Mouse (Mus musculus): ENCODE results near the gene Lin54.

The Lin54 gene

GRCm38 (mm10) chr5:100418861-100419260 is 81.6 kb downstream of the Lin54 start:
- DNase-seq (ENCODE audit: low spot score in 2 of 2), result no peak

DNA sequence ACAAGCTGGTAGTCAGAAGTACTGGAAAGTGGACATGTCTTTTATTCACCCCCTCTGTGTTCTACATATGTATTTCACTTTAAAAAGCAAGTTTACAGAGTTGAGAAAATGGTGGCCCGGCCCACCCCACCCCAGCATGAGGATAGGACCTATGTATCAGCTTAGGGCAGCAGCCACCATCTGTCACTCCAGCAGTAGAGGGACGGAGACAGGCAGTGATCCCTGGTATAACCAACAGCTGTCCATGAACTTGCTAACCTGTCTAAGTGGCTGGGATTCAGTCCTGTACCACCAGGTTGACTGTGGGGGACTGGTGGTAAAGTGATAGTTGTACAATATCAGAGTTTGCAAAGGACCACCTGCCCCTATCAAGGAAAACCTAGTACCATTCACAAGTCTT is 82.4 kb downstream of the Lin54 start:
- no peak for DNase-seq (ENCODE audit: low spot score in 2 of 2)

DNA sequence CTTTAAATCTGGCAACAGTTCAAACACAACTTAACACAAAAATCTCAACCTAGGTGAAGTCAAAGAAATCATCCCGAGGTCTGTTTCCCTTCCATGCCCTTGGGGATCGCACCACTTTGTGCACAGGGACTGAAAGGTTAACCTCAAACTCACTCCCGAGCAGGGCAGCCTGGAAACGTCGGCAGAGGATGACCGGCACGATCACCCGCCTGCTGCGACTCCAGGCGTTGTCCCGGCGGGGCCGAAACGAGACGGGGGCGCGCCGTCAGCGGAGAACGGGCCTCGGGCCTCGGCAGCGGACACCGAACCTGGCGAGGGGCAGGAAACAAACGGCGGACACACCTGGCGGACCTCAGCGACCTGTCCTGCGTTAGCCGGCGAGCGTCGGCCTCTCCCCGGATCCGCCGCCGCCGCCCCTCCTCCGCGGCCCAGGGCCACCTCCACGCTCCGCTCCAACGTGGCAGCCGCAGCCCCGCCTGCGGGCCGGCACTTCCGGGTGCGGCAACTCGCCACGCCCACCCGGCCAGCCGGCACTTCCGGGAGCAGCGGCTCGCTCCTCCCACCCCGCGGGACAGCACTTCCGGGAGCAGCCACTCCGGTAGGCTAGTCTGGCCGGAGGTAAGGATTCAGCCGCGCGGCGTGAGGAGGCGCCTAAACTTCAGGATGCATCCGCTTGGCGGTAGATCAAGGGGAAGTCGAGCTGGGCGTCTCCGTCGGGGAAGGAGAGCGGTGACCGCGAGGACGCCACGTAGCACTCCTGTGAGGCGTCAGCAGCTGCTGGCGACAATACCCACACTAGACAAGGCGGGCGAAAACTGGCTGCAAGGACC is 84.5 kb downstream of the Lin54 start, which contains the start of gene Sec31a:
Gene Sec31a, minus strand, starts transcription at position 474 of the 830 bp plus-strand sequence.
- DNase-seq (ENCODE audit: low spot score in 2 of 2), result peak; percentile 98

DNA sequence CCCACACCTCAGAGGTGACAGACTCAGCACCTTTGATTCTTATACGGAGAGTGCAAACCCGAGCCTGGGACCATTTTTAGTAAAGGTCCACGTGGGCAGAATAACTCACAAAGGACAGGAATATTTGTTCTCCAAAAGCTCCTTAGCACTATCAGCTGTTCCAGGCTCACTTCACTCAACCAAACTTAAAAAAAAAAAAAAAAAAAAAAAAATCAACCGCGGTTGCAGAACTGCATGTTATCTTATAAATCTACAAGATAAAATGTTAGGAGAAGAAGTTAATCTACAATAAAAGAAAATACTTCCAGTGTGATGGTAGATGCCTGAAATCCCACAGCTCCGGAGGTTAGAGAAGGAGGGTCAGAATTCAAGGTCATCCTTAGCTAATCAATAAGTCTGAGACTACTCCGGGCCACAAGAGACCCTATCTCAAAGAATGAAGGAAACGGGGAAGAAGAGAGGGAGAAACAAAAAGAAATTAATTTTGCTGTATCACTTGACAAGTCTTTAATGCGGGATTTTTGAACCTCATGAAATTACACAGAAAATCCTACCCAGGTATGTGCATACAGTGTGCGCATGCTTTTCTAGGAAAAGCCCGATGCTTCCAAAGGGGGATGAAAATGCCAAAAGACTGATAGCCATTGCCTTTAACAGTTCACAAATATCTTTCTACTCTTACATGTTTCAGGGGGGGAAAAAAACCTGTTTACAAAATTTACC is 85.8 kb downstream of the Lin54 start:
- no peak for DNase-seq (ENCODE audit: low spot score in 2 of 2)

- no peak for DNase-seq (ENCODE audit: low spot score in 2 of 2)
These were observed 87.6 kb downstream of the Lin54 start for GRCm38 (mm10) chr5:100412886-100413285.

GRCm38 (mm10) chr5:100410281-100410680 is 90.2 kb downstream of the Lin54 start:
- DNase-seq (ENCODE audit: low spot score in 2 of 2), result no peak

GRCm38 (mm10) chr5:100408485-100408884 is 92.0 kb downstream of the Lin54 start:
- DNase-seq (ENCODE audit: low spot score in 2 of 2), result no peak

- no peak for DNase-seq (ENCODE audit: low spot score in 2 of 2)
These were observed 103.7 kb downstream of the Lin54 start for GRCm38 (mm10) chr5:100396753-100397152.

DNA sequence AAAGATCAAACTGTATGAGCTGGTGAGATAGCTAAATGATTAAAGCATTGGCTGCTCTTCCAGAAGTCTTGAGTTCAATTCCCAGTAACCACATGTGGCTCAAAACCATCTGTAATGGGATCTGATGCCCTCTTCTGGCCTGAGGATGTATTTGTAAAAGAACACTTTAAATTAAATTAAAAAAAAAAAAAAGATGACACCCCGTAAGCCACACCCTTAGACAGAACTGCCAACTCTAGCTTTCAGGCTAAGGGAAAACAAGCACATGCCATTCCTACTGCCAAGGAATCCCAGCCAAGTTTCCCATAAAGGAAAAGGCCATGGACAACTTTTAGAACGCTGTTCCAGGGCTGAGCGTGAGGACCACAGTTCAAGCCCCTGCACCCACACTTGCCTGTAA is 106.8 kb downstream of the Lin54 start:
- DNase-seq (ENCODE audit: low spot score in 2 of 2), result no peak

DNA sequence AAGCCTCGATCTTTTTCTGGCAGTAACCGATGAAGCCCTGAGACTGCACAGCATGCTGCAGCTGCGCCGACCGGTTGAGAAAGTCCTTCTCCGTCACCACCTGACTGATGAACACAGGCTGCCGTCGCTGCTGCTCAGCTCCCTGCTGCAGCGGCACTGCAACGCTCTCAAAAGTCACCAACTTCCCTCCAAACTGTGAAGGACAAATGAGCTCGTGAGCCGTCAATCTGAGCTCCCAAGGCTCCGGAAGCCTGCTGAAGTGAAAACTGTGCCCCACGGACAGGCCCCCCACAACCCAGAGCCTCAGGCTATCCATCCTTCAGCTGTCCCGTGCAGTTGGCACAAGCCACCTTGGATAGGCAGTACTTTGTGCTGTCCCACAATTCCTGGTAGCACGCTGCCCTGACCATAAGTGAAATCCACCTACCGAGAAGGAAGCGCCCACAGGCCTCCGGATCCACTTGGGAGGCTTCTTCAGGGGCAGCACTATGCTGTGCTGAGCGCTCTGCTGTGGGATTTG is 107.9 kb downstream of the Lin54 start:
- DNase-seq (ENCODE audit: low spot score in 2 of 2), result no peak

All from heart, adult 9 months (tissue).